Mouse (Mus musculus): ENCODE data around the gene Hpca.

Hpca gene

DNA sequence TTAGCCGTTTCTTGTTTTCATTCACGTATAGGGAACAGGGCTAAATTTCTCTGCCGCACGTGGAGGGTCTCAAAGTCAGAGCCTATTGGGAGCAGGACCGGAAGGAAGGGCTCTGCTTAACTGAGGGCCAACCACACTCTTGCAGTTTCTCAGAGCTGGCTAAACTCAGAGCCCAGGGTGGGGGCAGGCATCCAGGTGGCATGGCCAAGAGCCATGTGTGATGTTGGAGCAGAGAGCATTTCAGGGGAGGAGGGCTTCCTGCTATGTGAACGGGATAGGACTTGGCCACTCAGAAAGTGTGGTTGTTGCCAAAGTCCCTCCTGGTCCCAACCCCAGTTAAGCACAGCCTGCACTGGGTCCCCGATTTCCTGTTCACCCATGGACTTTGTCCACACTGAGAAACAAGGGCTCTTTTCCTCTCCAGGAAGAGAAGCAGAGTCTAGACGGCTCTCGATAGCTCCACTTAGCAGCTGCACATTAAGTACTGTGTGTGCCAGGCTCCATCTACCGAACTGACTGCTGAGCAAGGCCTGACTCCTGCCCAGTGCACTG is 14.4 kb downstream of the Hpca start:
- no peak for DNase-seq

DNA sequence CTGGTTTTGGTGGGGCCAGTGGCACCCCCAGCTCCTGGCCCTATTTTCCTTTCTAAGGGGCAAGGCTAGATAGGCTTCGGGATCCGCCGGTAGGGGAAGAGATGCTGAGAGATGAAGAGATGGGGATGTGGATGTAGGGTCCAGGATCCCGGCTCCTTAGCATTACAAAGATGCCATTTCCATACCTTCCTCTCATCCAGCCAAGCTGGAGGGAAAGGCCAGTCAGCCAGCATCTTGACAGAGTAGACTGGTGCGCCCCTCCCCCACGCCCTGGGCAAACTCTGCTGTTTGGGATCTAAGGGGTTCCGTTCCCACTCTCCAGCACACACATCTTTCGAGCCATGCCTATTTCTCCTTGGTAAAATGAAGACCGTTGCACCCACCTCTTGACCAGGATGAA is 15.8 kb downstream of the Hpca start:
- DNase-seq: no peak

DNA sequence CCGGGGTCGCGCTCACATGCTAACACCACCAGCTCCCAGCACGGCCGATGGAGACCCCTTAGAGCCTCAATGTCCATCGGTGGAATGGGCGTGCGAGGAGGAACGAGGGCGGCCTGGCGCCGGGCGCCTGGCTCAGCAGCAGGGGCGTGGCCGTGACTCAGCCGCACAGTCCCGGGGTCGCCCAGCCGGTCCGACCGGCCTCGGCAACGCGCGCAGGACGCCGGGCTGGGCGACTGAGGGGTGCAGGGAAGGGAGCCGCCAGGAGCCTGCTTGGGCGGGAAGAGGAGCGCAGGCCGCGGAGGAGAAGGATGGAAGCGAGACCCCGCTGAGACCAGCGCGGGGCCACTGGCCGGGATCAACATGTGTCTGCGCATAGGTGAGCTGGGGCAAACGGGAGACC is 16.5 kb downstream of the Hpca start, which contains the start of gene Tmem54:
Gene Tmem54 (plus strand): TSS at position 193 of the 400 bp plus-strand sequence.
- DNase-seq: no peak

DNA sequence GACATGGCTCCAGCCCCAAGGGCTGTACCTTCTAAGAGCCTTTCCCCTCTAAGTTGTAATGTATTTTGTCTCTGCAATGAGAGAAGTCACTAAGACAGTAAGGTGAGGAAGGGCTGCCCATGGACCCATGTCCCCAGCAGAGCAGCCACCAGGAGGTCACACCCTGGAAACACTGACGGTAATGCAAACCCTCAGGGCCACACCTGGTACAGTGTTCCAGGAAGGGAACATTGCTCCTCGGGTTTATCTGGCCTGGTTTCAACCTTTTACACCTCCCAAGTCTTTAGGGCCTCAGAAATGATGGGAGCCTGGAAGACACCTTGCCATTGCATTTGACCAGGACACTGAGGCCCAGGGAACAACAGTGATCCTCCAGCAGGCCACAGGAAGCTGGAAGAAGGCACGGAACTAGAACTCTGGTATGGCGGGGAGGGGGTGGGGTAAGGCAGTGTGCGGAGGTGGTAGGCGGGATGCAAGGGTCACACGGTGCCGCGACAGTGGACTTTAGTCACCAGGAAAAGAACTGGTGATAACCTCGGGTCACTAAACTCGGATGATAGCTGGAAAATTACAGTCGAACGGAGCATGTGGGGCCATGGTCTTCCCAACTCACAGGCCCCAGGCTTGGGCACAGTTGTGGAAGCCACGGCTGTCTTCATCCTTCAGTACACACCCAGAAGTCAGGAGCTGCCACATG is 19.6 kb downstream of the Hpca start:
- no peak for DNase-seq

DNA sequence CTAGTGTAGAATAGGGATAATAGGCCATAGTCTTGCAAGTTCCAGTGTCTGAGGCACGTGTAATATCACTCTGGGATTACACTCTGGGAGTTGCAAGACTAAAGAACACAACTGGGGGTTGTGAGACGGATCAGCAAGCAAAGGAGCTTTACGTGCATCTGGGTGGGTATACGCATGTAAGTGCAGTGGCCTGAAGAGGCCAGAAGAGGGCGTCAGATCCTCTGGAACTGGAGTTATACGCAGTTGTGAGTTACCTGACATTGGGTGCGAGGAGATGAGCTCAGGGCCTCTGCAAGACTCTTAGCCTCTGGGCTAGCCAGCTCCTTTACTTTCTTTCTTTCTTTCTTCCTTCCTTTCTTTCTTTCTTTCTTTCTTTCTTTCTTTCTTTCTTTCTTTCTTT is 24.8 kb downstream of the Hpca start:
- no peak for DNase-seq

DNA sequence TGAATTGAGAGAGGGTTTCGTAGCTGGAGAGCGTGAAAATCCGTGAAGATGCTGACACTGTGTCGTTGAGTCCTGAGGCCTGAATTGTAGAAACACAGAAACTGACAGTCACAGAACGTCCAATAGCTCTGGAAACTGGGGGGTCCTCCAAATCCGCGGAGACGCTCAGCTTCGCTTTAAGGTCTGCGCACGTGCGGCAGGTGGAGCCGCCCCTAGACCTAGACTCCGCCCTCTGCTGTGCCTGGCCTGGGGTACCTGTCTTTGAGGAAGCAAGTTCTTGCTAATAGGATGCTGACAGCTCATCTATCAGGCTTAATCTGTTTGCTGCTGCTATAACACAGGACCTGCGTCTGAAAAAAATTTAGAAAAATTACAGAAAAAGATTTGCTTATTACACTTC is 26.6 kb downstream of the Hpca start:
- DNase-seq: no peak

DNA sequence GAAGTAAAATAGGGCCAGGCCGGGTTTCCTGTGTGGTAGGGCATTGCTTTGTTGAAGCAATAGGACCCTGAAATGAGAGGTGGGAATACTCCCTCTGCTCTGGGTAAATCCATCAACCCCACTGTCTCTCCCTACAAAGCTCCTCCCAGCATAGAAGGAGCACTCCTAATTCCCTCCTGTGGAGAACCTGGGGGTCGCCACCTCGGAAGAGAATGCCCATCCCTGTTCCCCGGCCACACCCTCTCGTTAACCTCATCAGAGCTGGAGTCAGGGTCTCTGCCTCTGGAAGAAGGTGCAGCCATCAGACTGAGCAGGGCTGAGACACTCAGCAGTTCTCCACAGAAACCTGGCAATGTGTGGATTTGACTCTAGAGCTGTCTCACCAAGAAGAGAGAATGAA is 34.0 kb downstream of the Hpca start:
- DNase-seq: no peak

DNA sequence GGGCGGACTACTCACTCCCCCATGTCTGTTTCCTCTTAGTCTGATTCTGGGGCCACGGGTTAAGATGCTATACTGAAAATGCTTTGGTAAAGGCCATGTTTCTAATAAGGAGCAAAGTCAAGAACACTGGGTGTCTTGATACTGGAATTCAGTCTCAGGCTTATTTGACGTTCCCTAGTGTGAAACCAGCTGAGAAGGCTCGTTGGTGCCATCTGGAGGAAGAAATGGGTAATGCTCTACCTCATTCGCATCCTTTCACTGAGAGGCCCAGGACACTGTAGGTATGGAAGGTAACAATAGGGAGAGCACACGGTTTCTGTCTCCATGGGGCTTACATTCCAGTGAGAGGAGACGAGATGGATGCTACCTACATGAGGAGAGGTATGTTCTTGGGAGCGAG is 35.8 kb downstream of the Hpca start:
- peak; percentile 88 for DNase-seq

DNA sequence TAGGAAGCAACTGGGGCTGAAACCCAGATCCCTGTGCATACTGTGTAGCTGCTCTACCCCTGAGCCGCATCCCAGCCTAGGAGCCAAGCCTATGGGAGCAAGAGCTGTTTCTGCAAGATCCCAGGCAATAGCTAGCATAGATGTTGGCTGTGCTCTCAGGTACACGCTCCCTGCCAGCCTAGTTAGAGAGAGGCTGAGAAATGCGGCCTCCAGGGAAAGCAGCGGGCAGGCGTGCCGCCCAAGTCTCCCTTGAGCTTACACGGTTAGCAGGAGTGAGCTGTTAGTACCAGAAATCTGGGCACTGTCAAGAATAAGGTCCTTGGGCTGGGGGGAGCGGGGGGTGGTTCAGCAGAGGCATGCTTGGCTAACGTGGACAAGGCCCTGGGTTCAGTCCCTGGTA is 36.9 kb downstream of the Hpca start:
- DNase-seq: no peak

DNA sequence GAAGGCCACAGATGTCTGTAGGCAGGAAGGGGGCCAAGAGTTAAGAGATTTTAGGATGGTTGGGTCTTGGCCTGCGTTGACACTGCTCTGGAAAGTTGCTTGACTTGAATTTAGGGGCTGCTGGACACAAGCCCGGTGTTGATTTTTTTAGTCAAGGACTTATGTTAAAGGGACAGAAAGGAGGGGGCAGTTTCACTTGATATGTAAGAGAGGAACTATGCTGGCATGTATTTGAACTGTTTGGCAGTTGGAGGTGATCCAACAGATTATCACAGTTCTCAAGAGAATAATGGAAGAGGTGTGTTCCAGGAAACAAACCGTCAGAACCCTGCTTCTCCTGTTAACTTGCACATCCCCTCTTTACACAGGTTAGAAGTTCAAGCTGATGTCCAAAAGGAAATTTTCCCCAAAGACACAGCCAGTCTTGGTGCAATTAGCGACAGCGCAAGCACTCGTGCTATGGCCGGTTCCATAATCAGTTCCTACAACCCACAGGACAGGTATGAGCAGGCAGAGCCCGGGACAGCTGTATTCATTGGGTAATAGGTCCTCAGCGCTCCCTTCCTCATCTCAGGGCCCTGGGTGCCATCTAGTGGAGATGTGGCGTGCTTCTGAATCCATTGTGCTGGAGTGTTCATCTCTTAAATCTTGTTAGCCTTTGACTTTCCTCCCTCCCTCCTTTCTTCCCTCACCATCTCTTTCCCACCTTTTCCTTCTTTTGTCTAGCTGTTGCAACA is 39.3 kb downstream of the Hpca start:
- DNase-seq: peak; percentile 88

DNA sequence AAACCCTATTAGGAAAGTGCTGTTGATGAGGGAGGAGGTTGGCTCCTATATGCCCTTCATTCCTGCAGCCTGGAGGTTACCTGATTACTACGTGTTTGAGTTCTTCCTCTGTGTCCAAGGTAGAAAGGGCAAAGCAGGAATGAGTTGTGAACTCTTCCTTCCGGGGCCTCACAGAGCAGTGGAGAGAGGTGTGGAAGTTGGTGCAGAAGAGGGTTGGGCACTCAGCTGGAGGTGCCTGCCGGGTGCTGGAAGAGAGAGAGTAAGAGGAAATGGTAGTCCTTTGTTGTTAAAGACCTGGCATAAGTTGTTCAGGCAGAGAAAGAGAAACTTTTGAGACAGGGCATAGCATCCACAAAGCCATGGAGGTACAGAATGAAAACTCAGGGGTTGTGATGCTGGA is 39.9 kb downstream of the Hpca start:
- DNase-seq: no peak

DNA sequence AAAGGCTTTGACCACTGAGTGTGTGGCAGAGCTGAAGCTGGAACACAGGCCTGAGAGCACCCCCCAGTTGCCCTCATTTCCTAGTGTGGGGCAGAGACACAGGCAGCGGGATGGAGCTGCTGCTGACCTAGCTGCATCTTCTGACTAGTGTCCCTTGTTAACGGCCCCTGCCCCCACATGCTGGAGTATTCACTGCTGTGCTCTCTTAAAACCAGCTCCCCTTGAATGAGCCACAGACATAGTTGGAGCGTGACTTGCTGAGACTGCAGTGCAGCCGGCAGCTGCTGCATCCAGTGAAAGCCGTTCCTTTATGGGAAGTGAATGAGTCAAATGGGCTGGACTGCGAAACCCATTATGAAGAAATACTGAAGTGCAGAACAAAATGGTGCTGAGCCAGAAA is 40.3 kb downstream of the Hpca start:
- no peak for DNase-seq

DNA sequence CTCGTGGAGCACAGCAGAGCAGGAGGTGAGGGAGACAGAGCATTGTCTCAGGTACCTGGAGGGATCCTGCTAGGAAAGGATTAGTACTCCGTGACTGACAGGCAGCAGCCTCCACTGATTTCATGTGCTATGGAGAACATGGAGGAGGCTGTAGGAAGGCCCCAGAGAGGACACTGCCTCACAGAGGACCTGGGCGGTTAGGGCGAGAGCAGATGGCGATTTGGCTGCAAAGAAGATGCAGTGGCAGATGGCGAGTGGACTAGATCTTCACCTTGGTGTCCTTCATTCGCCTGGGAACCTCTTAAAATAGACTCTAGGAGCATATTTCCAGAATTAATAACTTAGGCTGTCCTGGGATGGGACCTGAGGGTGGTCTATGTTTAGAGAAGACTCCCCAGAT is 40.8 kb downstream of the Hpca start:
- DNase-seq: peak; percentile 95

DNA sequence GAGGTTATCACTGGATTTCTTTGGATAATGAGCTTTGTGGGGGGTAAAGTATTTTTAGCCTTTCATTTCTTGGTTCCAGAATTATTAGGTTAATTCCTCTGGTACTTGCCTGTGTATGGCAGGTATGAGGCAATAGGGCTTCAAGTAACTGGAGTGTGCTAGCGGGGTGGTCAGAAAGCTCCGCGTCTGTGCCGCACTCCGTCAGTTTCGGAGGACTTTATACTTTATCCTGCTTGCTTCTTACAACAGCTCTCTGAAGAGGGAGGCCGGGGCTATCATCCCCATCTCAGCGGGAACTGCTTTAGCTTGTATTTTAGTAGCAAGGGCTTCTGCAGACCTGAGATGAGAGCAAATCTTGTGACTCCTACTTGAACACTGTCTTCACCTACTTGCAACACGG is 42.7 kb downstream of the Hpca start:
- DNase-seq: no peak

DNA sequence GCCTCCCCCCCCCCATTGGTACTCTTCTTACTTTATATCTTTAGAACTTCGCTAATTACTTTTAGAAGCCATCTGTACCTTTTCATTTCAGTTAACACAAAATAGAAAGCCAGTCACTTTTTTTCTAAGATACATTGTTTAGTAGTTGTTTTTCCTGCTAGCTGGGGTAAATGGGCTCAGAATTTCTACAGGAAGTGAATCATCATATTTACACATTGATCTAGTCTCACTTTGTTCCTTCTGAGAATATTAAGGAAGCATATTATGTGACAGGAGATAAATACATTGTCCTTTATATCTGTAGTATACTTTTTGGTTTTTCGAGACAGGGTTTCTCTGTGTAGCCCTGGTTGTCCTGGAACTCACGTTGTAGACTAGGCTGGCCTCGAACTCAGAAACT is 53.0 kb downstream of the Hpca start:
- no peak for DNase-seq

DNA sequence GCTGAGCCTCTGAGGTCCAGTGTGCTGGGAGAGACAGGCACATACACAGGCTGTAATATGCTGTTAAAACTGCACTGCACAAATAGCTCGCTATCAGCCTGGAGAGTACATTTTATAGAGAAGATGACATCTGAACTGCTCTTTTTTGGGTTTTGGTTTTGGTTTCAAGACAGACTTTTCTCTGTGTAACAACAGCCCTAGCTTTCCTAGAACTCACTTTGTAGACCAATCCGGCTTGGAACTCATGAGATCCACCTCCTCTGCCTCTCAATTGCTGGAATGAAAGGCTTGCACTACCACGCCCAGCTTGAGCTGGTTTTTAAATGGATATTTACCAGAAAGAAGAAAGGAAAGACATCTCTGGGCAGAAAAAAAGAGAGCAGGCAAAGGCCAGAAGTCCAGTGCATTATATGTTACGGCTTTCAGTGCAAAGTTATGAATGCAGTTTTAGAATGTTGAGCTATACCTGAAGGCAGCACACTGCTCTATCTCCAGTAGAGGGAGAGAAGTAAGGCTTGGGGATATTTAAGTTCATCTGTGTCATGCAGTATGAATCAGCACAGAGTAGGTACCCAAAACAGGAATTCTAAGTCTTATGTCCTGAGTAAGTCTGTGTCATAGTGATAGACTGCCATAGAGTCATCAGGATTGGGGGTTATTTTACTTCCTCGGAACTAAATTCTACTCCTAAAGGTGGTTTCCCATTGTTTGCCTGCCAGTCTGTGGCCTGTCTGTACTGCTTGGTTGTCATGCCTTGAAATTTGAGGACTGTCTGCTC is 54.0 kb downstream of the Hpca start:
- no peak for DNase-seq

DNA sequence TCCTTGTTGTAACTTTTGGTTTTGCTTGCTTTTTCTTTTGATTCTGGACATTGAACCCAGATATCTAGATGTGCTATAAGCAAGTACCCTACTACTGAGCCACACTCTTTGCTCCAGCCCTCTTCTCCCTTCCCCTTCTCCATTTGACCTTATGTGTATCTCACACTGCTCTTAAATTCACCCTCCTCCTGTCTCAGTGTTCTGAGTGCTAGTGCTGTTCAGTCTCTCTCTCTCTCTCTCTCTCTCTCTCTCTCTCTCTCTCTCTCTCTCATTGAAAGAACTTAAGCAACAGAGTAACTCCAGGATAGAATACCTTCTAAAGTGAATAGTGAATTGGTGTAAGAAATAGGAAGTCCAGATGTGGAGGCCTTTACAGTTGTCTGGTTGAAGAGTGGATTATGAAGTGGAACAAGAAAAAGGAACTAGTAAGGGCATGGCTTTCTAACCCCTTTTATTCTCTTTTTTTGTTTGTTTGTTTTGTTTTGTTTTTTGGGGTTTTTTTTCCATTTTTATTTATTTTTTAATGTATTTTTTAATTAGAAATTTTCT is 56.1 kb downstream of the Hpca start:
- DNase-seq: no peak

DNA sequence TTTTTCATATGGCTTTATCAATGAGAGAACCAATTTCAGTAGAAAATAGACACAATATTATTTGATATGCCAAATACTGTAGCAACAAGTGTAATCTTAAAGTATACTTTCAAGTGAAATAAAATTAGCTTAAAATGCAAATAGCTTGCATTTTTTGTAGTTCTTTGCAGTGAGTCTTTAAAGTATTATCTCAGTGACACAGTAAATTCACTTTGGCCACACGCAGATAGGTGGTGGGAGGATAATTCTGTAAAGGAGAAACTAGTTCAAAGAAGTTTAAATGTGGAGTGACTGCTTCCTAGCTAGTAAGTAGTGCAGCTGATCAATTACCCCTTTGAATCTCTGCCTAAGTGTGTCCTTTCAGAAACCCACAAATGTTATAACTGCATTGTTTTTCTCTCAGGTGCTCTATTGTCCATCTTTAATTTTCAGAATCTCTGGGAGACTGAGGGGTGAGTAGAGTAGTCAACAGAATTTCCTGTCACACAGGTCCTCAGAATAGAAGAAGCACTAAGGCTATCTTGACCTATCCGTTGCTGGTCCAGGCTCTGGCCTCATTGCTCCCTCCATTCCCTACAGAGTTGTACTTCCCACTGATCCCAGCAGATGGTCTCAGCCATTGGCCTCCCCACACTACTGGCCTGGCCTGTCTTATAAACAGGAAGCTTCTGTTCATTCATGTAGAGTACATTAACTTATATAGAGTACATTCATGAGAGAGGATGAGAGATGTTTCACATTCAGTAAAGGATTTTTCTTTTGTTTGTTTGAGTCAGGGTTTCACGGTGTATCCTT is 59.4 kb downstream of the Hpca start:
- no peak for DNase-seq
